Mouse (Mus musculus): ENCODE measurements around the gene Utp11.

DNA sequence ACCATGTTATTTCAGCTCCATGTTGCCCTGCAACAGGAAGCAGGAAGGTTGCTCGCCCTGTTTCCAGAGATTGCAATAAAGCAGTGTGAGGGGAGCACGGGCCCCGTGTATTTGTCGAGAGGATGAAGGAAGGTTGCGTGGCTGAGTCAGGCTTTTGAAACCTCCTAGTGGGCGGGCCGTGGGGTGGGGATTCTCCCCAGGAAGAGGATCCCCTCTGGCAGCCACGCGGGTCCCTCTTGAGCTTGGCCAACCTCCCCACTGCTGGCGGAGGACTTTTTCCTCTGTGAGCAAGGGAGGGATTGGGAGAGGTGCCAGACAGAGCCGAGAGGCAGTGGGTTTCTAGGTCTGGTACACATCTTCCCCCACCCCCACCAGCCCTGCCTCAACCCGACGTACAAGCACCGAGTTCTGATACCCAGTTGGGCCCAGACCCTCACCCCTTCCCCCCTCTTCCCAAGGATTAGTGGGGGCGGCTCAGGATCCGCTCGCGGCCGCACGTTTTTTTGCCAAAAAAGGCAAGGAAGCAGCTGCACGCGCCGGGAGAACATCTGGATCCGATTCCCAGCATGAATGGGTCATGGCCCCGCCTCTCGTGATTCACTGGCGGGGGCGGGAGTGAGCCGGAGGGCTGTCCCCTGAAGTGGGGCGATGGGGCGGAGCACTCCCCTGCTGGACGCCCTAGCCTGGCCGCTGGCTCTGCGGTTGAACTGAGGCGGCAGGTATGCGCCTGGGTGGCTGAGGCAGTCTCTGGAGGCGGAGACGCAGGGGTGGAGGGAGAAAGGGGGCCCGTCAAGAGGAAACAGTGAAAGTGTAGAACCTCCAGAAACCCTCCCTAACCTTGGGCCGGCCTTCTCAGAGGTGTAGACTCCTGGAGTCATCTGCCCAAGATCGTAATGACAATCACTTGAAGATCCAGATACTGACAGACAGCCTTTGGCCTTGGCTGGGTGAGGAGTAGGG is 15.4 kb upstream of the Utp11 start:
- TF ChIP-seq CTCF (IDR thresholded peaks at IDR 0.05) (peak; percentile 57), EP300 (IDR thresholded peaks at IDR 0.05) (0 out of 2 replicates have a peak, but pooled peaks have one; percentile 48)
